Mouse (Mus musculus): ENCODE results near the gene Slc50a1. TPM values are rescaled to one million over a fixed set of nuclear protein-coding genes. Genes with fewer than 3 reads are reported as not detected.

Gene Slc50a1
- polyA plus RNA-seq, 1 experiment from 2014 or later = 107 TPM

DNA sequence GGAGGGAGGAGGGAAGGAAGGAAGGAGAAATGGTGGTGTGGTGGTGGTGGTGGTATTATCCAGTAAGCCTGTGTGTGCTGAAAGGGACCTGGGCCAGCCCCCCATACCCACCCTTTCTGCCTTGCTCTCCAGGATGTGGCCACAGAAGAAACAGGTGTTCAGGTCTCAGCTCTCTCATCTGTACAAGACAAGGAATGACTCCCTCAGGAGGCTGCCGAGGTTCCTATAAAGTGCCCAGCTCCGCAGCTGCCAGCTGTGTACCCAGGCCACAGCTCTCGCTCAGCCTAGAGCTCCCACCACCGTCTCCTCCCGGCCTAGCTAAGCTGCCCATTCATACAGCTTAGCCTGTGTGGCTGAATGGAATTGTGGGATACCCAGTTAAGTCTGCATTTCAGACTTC is 21.9 kb upstream of the Slc50a1 start:
- Histone ChIP-seq H3K9me3 (ENCODE audit: control insufficient read depth, low read length) (no peaks in the 10 kb centered on the region), H3K4me3 (ENCODE audit: low read depth, low read length) (no peak overlapping the region), H3K27me3 (ENCODE audit: control insufficient read depth, insufficient read depth, low read length) (no peaks in the 10 kb centered on the region), H3K36me3 (ENCODE audit: control insufficient read depth, insufficient read depth, low read length) (no peaks in the 10 kb centered on the region), H3K9ac (ENCODE audit: low read length) (no peak overlapping the region), H3K4me1 (replicated peaks; ENCODE audit: control insufficient read depth, insufficient read depth) (no peaks in the 10 kb centered on the region), H3K27ac (replicated peaks) (no peak overlapping the region), H3K4me2 (replicated peaks; ENCODE audit: low read depth) (no peak overlapping the region)
- DNase-seq (ENCODE audit: low spot score) (no peak), ATAC-seq (ENCODE audit: low FRiP score, low TSS enrichment) (no peak)
- TF ChIP-seq EP300 (optimal IDR thresholded peaks at IDR 0.05) (no peak), CTCF (IDR thresholded peaks at IDR 0.05; ENCODE audit: low read depth) (no peak)
- 71% methylated on average over 5 of the region's 5 CpGs for WGBS

DNA sequence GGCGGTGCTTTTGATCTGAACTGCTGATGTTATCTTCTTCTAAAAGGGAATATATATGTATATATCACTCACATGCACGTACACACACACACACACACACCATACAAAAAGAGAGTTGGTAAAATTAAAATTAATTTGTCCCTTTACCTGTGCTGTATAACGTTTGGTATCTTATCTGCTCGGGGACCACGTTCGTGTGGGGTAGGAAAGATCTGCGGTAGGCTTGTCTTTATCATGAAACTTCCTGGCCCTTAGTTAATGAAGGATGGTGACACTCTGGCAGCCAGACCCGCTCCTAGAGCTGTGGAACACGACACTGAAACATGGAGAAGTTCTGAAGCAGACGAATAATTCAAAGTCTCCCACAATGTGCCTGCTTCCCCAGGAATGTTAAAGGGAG is 21.5 kb upstream of the Slc50a1 start:
- Histone ChIP-seq H3K9me3 (ENCODE audit: control insufficient read depth, low read length) (no peaks in the 10 kb centered on the region), H3K27ac (replicated peaks) (no peak overlapping the region), H3K36me3 (ENCODE audit: control insufficient read depth, insufficient read depth, low read length) (no peaks in the 10 kb centered on the region), H3K4me3 (ENCODE audit: low read depth, low read length) (no peak overlapping the region), H3K4me1 (replicated peaks; ENCODE audit: control insufficient read depth, insufficient read depth) (no peaks in the 10 kb centered on the region), H3K4me2 (replicated peaks; ENCODE audit: low read depth) (no peak overlapping the region), H3K9ac (ENCODE audit: low read length) (no peak overlapping the region), H3K27me3 (ENCODE audit: control insufficient read depth, insufficient read depth, low read length) (no peaks in the 10 kb centered on the region)
- DNase-seq (ENCODE audit: low spot score) (no peak), ATAC-seq (ENCODE audit: low FRiP score, low TSS enrichment) (no peak)
- no peak for TF ChIP-seq EP300 (optimal IDR thresholded peaks at IDR 0.05)
- TF ChIP-seq CTCF (IDR thresholded peaks at IDR 0.05; ENCODE audit: low read depth) = no peak
- 60% methylated on average over 10 of the region's 10 CpGs for WGBS

DNA sequence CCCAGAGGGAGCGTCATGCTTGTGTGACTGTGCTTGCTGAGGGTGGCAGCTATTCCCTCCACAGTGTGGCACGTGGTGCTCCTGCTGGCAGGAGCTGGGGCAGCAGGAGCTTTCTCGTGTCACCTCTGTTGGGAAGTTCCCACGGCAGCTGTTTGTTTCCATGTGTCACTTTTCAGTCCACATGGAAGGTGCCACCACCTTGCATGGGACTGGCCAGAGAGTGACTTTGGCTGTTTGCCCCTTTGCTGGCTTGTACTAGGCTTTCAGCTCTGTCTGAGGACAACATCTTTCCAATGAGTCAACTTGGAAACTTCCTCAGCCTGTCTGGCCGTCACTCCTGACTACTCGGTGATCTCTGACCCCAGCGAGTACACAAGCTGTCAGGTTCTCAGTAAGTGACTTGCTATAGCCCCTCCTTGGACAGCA is 18.1 kb upstream of the Slc50a1 start:
- Histone ChIP-seq H3K36me3 (ENCODE audit: control insufficient read depth, insufficient read depth, low read length) (no peaks in the 10 kb centered on the region), H3K4me3 (ENCODE audit: low read depth, low read length) (no peak overlapping the region), H3K4me2 (replicated peaks; ENCODE audit: low read depth) (no peak overlapping the region), H3K4me1 (replicated peaks; ENCODE audit: control insufficient read depth, insufficient read depth) (no peaks in the 10 kb centered on the region), H3K27me3 (ENCODE audit: control insufficient read depth, insufficient read depth, low read length) (no peaks in the 10 kb centered on the region), H3K27ac (replicated peaks) (no peak overlapping the region), H3K9me3 (ENCODE audit: control insufficient read depth, low read length) (no peaks in the 10 kb centered on the region), H3K9ac (ENCODE audit: low read length) (no peak overlapping the region)
- TF ChIP-seq EP300 (optimal IDR thresholded peaks at IDR 0.05) = no peak
- TF ChIP-seq CTCF (IDR thresholded peaks at IDR 0.05; ENCODE audit: low read depth) = peak; percentile 36
- peak; percentile 60 for DNase-seq (ENCODE audit: low spot score)
- WGBS = 26% methylated on average over 7 of the region's 7 CpGs
- ATAC-seq (ENCODE audit: low FRiP score, low TSS enrichment) = peak; percentile 64

DNA sequence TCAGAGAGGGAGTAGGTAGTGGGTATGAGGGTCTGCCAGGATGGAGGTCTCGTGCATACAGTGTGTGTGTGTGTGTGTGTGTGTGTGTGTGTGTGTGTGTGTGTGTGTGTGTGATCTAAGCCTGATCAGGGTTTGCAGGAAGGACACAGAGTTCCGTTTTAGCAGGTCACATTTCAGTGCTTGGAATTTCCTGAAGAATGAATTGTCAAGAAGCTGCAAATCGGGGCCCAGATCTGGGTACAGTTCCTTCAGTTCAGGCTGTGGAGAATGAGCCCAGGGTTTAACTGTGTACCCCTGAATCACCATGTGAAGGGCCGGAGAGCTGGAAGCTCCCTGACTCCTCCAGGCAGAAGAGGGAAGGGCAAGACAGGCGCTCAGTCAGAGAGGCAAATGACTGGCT is 16.9 kb upstream of the Slc50a1 start:
- DNase-seq (ENCODE audit: low spot score) (no peak), ATAC-seq (ENCODE audit: low FRiP score, low TSS enrichment) (no peak)
- Histone ChIP-seq H3K4me2 (replicated peaks; ENCODE audit: low read depth) (no peak overlapping the region), H3K4me3 (ENCODE audit: low read depth, low read length) (no peak overlapping the region), H3K4me1 (replicated peaks; ENCODE audit: control insufficient read depth, insufficient read depth) (no peaks in the 10 kb centered on the region), H3K27me3 (ENCODE audit: control insufficient read depth, insufficient read depth, low read length) (no peaks in the 10 kb centered on the region), H3K9ac (ENCODE audit: low read length) (no peak overlapping the region), H3K36me3 (ENCODE audit: control insufficient read depth, insufficient read depth, low read length) (no peaks in the 10 kb centered on the region), H3K9me3 (ENCODE audit: control insufficient read depth, low read length) (no peaks in the 10 kb centered on the region), H3K27ac (replicated peaks) (no peak overlapping the region)
- 49% methylated on average over 5 of the region's 5 CpGs for WGBS
- no peak for TF ChIP-seq EP300 (optimal IDR thresholded peaks at IDR 0.05)
- no peak for TF ChIP-seq CTCF (IDR thresholded peaks at IDR 0.05; ENCODE audit: low read depth)

GRCm38 (mm10) chr3:89285526-89285925 is 15.2 kb upstream of the Slc50a1 start:
- H3K4me2 ChIP-seq (replicated peaks; ENCODE audit: low read depth) = no peak overlapping the region
- 0 out of 2 replicates have a peak, but pooled peaks cover 4% of the 10 kb centered on the region for H3K4me1 ChIP-seq (replicated peaks; ENCODE audit: control insufficient read depth, insufficient read depth)
- ATAC-seq (ENCODE audit: low FRiP score, low TSS enrichment) (no peak), DNase-seq (ENCODE audit: low spot score) (no peak)
- no peak overlapping the region for H3K27ac ChIP-seq (replicated peaks)
- H3K4me3 ChIP-seq (ENCODE audit: low read depth, low read length) = no peak overlapping the region
- WGBS = 37% methylated on average over 2 of the region's 2 CpGs
- no peaks in the 10 kb centered on the region for H3K9me3 ChIP-seq (ENCODE audit: control insufficient read depth, low read length)
- no peaks in the 10 kb centered on the region for H3K36me3 ChIP-seq (ENCODE audit: control insufficient read depth, insufficient read depth, low read length)
- TF ChIP-seq EP300 (optimal IDR thresholded peaks at IDR 0.05) (no peak), CTCF (IDR thresholded peaks at IDR 0.05; ENCODE audit: low read depth) (no peak)
- H3K27me3 ChIP-seq (ENCODE audit: control insufficient read depth, insufficient read depth, low read length) = no peaks in the 10 kb centered on the region
- H3K9ac ChIP-seq (ENCODE audit: low read length) = no peak overlapping the region

DNA sequence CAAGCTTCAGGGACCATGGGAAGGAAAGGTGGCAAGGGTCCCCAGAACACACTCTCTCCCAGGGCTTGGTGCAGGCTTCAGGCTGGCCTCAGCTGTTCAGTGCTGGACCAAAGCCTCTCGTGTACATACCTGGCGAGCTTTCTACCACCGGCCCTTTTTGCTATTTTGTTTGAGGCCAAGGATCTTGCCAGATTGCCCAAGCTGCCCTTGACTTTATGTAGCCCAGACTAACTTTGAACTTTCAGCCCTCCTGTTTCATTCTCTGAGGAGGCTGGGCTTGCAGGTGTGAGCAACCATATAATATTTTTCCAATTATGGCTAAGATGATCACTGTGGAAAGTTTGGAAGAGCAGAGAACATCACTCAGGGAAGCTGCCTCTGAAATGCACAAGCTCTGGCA is 13.9 kb upstream of the Slc50a1 start:
- no peaks in the 10 kb centered on the region for H3K27me3 ChIP-seq (ENCODE audit: control insufficient read depth, insufficient read depth, low read length)
- 80% methylated on average over 3 of the region's 3 CpGs for WGBS
- no peak overlapping the region for H3K4me2 ChIP-seq (replicated peaks; ENCODE audit: low read depth)
- DNase-seq (ENCODE audit: low spot score) (no peak), ATAC-seq (ENCODE audit: low FRiP score, low TSS enrichment) (no peak)
- H3K9ac ChIP-seq (ENCODE audit: low read length) = no peak overlapping the region
- H3K36me3 ChIP-seq (ENCODE audit: control insufficient read depth, insufficient read depth, low read length) = no peaks in the 10 kb centered on the region
- TF ChIP-seq EP300 (optimal IDR thresholded peaks at IDR 0.05) = no peak
- no peak for TF ChIP-seq CTCF (IDR thresholded peaks at IDR 0.05; ENCODE audit: low read depth)
- H3K27ac ChIP-seq (replicated peaks) = no peak overlapping the region
- H3K4me1 ChIP-seq (replicated peaks; ENCODE audit: control insufficient read depth, insufficient read depth) = 0 out of 2 replicates have a peak, but pooled peaks cover 4% of the 10 kb centered on the region
- no peaks in the 10 kb centered on the region for H3K9me3 ChIP-seq (ENCODE audit: control insufficient read depth, low read length)
- no peak overlapping the region for H3K4me3 ChIP-seq (ENCODE audit: low read depth, low read length)
